Mouse (Mus musculus) CD4-positive helper T cell, adult 2 months (primary cell): ENCODE results near the gene Rad17.

ENCODE experiments used
- DNase-seq: peaks from one replicate; pipeline ENCODE4 v3.0.0-alpha.2; 2012; ENCODE audit warnings: low read depth, missing footprints, low spot score

Rad17 gene

GRCm38 (mm10) chr13:100570713-100571112 is 80.1 kb downstream of the Rad17 start:
- no peak for DNase-seq

DNA sequence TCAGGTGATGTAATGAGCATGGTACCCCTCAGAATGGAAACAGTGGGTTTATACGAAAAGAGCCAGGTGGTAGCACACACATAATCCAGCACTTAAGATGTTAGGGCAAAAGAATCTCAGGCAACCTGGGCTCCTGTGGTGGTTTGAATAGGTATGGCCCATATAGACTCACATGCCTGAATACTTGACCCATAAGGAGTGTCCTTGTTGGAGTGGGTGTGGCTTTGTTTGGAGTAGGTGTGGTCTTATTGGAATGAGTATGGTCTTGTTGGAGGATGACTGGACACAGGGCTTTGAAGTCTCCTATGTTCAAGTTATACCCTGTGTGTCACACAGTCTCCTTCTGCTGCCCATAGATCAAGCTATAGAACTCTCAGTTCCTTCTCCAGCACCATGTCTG is 82.5 kb downstream of the Rad17 start:
- DNase-seq = no peak
